Mouse (Mus musculus) central nervous system, embryonic 18 days (tissue): ENCODE results near the gene Ankrd34a. TPM values are rescaled to one million over a fixed set of nuclear protein-coding genes. Genes with fewer than 3 reads are reported as not detected.

Experiments used
- polyA plus RNA-seq: library from polyadenylated mRNA; depleted of rRNA; stranded (reverse); fragments of >200 nt; gene quantifications from 2 replicates; pipeline ENCODE4 v1.2.3, GENCODE M21; 2012; rRNA removed

Gene Ankrd34a
- polyA plus RNA-seq, result 16.7 and 17.9 TPM in 2 replicates

DNA sequence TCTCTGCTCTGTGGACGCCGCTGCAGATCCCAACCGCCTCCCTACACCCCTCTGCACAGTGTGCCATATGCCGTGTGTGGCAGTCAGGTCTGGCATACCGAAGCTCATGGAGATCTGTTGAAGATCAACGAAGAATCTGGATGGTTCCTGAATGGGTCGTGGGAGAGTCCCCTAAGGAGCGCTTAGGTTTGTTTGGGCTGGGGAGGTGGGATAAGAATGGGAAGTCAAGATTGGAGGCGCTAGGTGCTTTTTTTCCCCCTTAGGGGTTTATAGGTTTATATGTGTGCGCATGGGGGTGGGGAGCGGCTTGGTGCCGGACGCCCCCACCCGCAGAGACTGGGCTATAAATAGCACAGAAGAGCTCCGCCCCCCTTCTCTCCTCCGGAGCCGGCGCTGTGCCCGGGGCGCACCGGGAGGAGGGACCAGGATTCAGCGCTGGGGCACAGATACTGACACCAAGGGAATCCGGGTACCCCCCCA is at the start of gene Ankrd34a:
Ankrd34a (plus strand) TSS at position 409 of the 480 bp plus-strand sequence.

DNA sequence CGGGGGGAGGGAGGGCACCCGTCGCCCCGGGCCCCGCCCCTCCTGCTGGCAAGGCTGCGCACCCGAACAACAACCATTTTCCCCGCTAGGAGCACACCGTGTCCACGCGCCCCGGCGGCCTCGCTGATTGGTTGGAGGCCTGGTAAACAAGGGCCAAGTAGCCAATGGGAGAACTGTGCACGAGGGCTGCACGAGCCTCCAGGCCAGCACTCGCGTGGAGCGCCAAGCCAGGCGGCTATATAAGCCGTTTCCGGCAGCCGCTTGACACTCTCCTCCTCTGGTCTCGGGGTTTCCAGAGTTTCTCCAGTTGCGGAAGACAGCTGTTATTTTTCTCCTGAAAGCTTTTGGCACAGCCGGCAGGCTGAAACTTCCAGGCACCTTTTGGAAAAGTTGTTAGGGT is 38.7 kb upstream of the Ankrd34a start, which contains the start of gene Txnip:
Txnip (plus strand) TSS at position 264 of the 400 bp plus-strand sequence.

DNA sequence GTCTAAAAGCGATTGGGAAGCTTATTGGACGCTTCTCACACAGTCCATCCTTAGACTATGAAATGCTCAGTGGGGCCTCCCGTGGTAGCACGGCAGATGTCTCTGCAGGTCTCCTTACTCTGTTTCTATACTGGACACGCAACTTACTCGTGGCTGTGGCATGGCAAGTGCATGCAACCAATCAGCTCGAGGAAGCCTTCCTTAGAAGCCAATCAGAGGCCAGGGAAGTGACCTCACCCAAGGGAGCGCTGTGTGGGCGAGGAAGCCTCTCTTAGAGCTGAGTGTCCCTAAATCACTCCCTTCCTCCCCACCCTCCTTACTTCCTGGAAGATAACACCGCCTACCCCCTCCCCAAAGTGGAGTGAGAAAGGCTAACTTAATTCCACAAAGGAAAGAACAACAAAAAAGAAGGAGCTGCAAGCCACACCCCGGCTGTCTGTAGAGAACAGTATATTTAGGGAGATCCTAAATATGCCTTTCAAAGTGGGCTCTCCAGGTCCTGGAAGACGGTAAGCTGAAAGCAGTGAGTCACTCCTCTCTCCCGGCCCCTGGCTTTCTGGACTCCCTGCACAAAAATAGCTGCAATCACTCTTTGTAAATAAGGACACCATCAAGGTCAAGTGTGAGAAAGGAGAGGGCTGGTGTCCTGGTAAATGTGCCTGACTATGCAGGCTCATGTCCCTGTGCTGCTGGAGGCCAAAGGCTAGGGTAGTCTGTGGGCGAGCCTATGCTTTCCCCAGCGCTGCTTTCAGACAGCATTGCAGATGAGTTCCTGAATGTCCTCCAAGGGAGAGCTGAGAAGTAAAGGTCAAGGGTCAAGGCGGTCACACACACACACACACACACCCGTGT is 19.5 kb upstream of the Ankrd34a start, which contains the start of gene Gm16253:
Gm16253 (plus strand) TSS at position 295 of the 852 bp plus-strand sequence.

GRCm38 (mm10) chr3:96593790-96594560 is 2.5 kb upstream of the Ankrd34a start, which contains the start of gene Polr3gl:
Polr3gl (minus strand) TSS chr3:96594181.

DNA sequence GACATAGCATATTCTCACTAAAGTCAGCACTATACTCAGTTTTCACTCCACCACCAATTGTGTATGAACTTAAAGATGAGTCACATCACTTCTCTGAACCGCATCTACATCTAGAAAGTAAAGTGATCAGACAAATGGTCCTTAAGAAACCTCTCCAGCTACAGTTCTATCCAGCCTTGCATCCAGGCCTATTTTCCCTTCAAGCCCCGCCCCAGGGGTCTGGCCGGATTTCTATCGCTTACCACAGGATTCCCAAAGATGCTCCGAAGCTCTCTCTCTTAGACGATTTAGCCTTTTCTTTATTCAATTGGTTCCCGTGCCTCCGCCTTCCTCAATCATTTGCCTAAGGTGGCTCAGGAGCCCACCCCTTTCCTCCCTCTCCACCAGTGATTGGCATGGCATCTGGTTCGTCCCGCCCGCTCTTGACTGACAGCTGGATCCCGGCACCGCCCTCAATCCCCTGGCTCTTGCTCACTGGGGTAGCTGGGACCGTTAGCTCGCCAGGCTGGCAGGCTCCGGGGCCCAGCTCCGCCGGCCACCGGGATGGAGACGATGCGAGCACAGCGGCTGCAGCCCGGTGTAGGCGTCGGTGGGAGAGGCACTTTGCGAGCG is 4.3 kb downstream of the Ankrd34a start, which contains the start of gene Lix1l:
Lix1l (plus strand) TSS at position 511 of the 612 bp plus-strand sequence.

DNA sequence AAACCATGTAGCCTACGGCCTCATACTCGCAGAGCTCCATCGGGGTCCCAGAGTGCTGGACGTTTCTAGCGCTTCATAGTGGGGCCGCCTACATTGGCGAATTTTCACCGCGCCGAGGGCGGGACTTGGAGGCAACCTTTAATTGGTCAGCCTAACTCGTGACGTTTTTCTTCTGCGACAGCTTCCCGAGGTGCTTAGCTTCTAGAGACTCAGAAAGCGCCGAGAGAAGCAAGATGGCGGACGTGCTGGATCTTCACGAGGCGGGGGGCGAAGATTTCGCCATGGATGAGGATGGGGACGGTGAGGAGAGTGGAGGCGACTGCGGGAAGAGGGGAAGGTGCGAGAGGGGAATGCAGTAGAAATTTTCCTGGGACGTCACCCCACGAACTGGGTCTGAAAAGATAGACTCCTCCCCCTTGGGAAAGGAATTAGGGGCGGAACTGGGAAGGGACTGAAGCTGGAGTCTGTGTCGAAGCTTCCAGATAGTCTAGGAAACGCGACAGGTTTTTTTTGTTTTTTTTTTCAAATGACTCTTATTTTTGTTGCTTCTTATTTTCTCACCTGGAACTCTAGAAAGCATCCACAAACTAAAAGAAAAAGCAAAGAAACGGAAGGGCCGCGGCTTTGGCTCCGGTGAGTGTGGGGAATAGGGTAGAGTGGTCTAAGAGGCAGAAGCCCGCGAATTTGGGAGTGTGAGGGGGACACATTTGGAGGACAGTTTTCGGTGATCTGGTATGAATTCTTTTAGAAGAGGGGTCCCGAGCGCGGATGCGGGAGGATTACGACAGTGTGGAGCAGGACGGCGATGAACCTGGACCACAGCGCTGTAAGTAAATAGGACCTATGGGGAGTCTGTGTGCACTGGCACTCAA is 33.5 kb downstream of the Ankrd34a start, which contains the start of gene Rbm8a:
Rbm8a (plus strand) TSS at position 205 of the 872 bp plus-strand sequence.

DNA sequence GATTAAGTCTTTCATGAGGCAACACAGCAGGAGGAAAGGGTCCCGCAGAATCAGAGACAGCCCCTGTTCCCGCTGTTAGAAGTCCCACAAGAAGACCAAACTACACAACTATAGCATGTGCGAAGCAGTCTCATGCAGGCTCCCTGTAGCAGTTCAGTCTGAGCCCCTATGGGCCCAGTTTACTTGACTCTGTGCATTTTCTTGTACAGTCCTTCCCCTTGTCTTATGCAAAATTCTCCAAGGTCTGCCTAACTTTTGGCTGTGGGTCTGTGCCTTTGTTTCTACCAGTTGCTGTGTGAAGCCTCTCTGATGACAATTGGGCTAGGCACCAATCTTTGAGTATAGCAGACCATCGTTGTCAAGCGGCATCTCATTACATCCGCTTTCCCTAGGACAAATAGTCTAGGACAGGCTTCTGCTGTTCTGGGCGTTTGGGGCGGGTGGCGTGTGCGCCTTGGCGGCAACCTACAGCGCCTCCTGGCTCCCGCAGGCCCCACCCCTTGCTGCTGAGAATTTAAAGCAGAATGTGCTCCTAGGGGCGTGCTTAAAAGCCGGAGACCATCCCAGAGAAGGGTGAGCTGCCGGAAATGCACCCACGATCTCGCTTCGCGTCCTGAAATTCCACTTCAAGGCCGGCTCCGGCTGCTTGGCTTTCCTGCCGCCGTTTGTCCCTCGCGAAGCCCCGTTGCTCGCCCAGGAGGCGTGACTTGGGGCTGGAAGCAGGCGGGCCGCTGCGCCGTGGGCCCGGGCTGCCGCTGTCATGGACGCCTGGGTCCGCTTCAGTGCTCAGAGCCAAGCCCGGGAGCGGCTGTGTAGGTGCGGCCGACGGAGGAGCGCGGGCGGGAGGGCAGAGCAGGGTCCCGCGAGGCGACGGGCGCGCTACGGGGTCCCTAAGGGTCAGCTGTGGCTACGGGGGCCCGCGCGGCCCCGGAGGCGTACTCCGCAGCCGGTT is 38.8 kb downstream of the Ankrd34a start, which contains the start of the genes Pex11b and Gm42957:
Pex11b (plus strand) TSS at position 449 of the 952 bp plus-strand sequence.
Gm42957 (plus strand) TSS at position 547 of the 952 bp plus-strand sequence.

GRCm38 (mm10) chr3:96645018-96645649 is 48.7 kb downstream of the Ankrd34a start, which contains the start of gene Itga10:
Itga10 (plus strand) TSS chr3:96645584.

Other genes with a start within 250 kb of the Ankrd34a start
- gene BC107364, start 144.3 kb upstream of the Ankrd34a start, polyA plus RNA-seq, result 0.07 TPM in 1 of 2 replicates, not detected in the other
- gene Hfe2, start 71.5 kb upstream of the Ankrd34a start, polyA plus RNA-seq, result 0.85 and 3.3 TPM in 2 replicates
- gene Txnip, start 38.7 kb upstream of the Ankrd34a start, polyA plus RNA-seq, result 99.8 and 117 TPM in 2 replicates
- gene Gm16253, start 19.7 kb upstream of the Ankrd34a start, polyA plus RNA-seq, result not detected in 2 replicates
- gene Polr3gl, start 2.5 kb upstream of the Ankrd34a start, polyA plus RNA-seq, result 39.1 and 39.6 TPM in 2 replicates
- gene Lix1l, start 4.5 kb downstream of the Ankrd34a start, polyA plus RNA-seq, result 76.4 and 83.1 TPM in 2 replicates
- gene Rbm8a, start 33.3 kb downstream of the Ankrd34a start, polyA plus RNA-seq, result 46.9 and 50.6 TPM in 2 replicates
- 60.0 and 60.8 TPM in 2 replicates for gene Pex11b, start 38.7 kb downstream of the Ankrd34a start, polyA plus RNA-seq
- gene Gm42957, start 38.8 kb downstream of the Ankrd34a start, polyA plus RNA-seq, result 0.25 and 0.31 TPM in 2 replicates
- 4.6 and 6.8 TPM in 2 replicates for gene Itga10, start 48.9 kb downstream of the Ankrd34a start, polyA plus RNA-seq
- 6.0 and 6.9 TPM in 2 replicates for gene Ankrd35, start 73.5 kb downstream of the Ankrd34a start, polyA plus RNA-seq
- 28.0 and 28.3 TPM in 2 replicates for gene Pias3, start 99.7 kb downstream of the Ankrd34a start, polyA plus RNA-seq
- gene Nudt17, start 111.9 kb downstream of the Ankrd34a start, polyA plus RNA-seq, result 8.0 and 9.7 TPM in 2 replicates
- gene Polr3c, start 131.0 kb downstream of the Ankrd34a start, polyA plus RNA-seq, result 36.6 and 37.6 TPM in 2 replicates
- 43.3 and 47.7 TPM in 2 replicates for gene Rnf115, start 131.0 kb downstream of the Ankrd34a start, polyA plus RNA-seq
- gene Pdzk1, start 232.6 kb downstream of the Ankrd34a start, polyA plus RNA-seq, result 0.08 and 0.16 TPM in 2 replicates
- gene Cd160, start 232.7 kb downstream of the Ankrd34a start, polyA plus RNA-seq, result not detected in 2 replicates